Mouse (Mus musculus) hindbrain, embryonic 16.5 days (tissue): Measurements from ENCODE around the gene Uox. TPM values are rescaled to one million over a fixed set of nuclear protein-coding genes. Genes with fewer than 3 reads are reported as not detected.

Experiments used
- ATAC-seq: fragments of 200-750 bp; cut with Nextera tagmentation; 2 replicates; pipeline ENCODE4 v1.8.0; 2017; ENCODE audit warnings: moderate TSS enrichment, moderate library complexity
- H3K27ac ChIP-seq: fragments of 300-500 bp; sonication (generic); 2 replicates; pipeline ENCODE4 v1.5.1; 2014; ENCODE audit warnings: low read depth, mild to moderate bottlenecking, control low read depth, low read length, moderate library complexity
- H3K27me3 ChIP-seq: fragments of 300-500 bp; sonication (generic); replicated peaks from 2 replicates; pipeline ENCODE4 v1.6.1; 2014; ENCODE audit warnings: low read length; ENCODE audit not compliant: control insufficient read depth, insufficient read depth
- H3K36me3 ChIP-seq: fragments of 300-500 bp; sonication (generic); 2 replicates; pipeline ENCODE4 v1.6.1; 2014; ENCODE audit warnings: mild to moderate bottlenecking, low read length, moderate library complexity, mixed read lengths; ENCODE audit not compliant: control insufficient read depth, insufficient read depth
- H3K4me1 ChIP-seq: fragments of 300-500 bp; sonication (generic); 2 replicates; pipeline ENCODE4 v1.6.1; 2014; ENCODE audit warnings: low read depth, low read length; ENCODE audit not compliant: control insufficient read depth, insufficient read depth
- H3K4me2 ChIP-seq: fragments of 300-500 bp; sonication (generic); 2 replicates; pipeline ENCODE4 v1.6.1; 2014; ENCODE audit warnings: mild to moderate bottlenecking, low read length, control low read depth, moderate library complexity
- H3K4me3 ChIP-seq: fragments of 300-500 bp; sonication (generic); 2 replicates; pipeline ENCODE4 v1.5.1; 2014; ENCODE audit warnings: mild to moderate bottlenecking, low read length, control low read depth, moderate library complexity
- H3K9ac ChIP-seq: fragments of 300-500 bp; sonication (generic); 2 replicates; pipeline ENCODE4 v1.6.1; 2014; ENCODE audit warnings: low read depth, mild to moderate bottlenecking, control low read depth, low read length, moderate library complexity
- H3K9me3 ChIP-seq: fragments of 300-500 bp; sonication (generic); 2 replicates; pipeline ENCODE4 v1.6.1; 2014; ENCODE audit warnings: mild to moderate bottlenecking, low read length, moderate library complexity; ENCODE audit not compliant: control insufficient read depth
- WGBS: fragments of 180-500 bp; shearing (Covaris S2); extraction: QIAGEN DNeasy Blood & Tissue Kit; methylation state at CpG from one replicate; pipeline ENCODE4 v1.1.7; 2014; 5-methylcytosine and 5-hydroxymethylcytosine counted together
- polyA plus RNA-seq: library from polyadenylated mRNA; unstranded; fragments of >200 nt; fragmentation: Nextera tagmentation; extraction: Ambion mirVana; gene quantifications from 2 replicates; pipeline ENCODE4 v1.2.1, GENCODE M21; 2015

The Uox gene
- polyA plus RNA-seq, 1 experiment from 2014 or later, result not detected

GRCm38 (mm10) chr3:146625766-146626165 is 55.5 kb downstream of the Uox start:
- Histone ChIP-seq H3K4me3 (no peak overlapping the region), H3K36me3 (no peaks in the 10 kb centered on the region)
- 91% methylated on average over 4 of the region's 4 CpGs for WGBS

GRCm38 (mm10) chr3:146628227-146628982 is 58.2 kb downstream of the Uox start:
- no peak overlapping the region for H3K4me3 ChIP-seq
- no peaks in the 10 kb centered on the region for H3K4me1 ChIP-seq
- no peaks in the 10 kb centered on the region for H3K36me3 ChIP-seq
- H3K27me3 ChIP-seq, result no peaks in the 10 kb centered on the region
- H3K9me3 ChIP-seq, result no peaks in the 10 kb centered on the region
- H3K27ac ChIP-seq, result no peak overlapping the region
- no peak overlapping the region for H3K4me2 ChIP-seq
- no peak overlapping the region for H3K9ac ChIP-seq
- WGBS, result 64% methylated on average over 8 of the region's 8 CpGs
- no peak for ATAC-seq

More at GRCm38 (mm10) chr3:146625766-146626165, 55.5 kb downstream of the Uox start:
- H3K27me3 ChIP-seq, result no peaks in the 10 kb centered on the region
- no peak for ATAC-seq
- no peak overlapping the region for H3K4me2 ChIP-seq
- H3K27ac ChIP-seq, result no peak overlapping the region
- no peaks in the 10 kb centered on the region for H3K9me3 ChIP-seq
- H3K9ac ChIP-seq, result no peak overlapping the region
- no peaks in the 10 kb centered on the region for H3K4me1 ChIP-seq

GRCm38 (mm10) chr3:146632506-146632905 is 62.3 kb downstream of the Uox start:
- no peak for ATAC-seq
- Histone ChIP-seq H3K4me1 (no peaks in the 10 kb centered on the region), H3K9me3 (no peaks in the 10 kb centered on the region; the same call in 1 of the 2 replicates), H3K9ac (no peak overlapping the region), H3K27ac (no peak overlapping the region), H3K4me3 (no peak overlapping the region), H3K27me3 (no peaks in the 10 kb centered on the region), H3K36me3 (no peaks in the 10 kb centered on the region), H3K4me2 (no peak overlapping the region)
- WGBS, result 93% methylated on average over 5 of the region's 5 CpGs

GRCm38 (mm10) chr3:146641818-146642427 is 71.7 kb downstream of the Uox start:
- H3K9me3 ChIP-seq, result no peaks in the 10 kb centered on the region; the same call in 1 of the 2 replicates
- H3K4me2 ChIP-seq, result no peak overlapping the region
- no peaks in the 10 kb centered on the region for H3K4me1 ChIP-seq
- no peak overlapping the region for H3K4me3 ChIP-seq
- H3K36me3 ChIP-seq, result no peaks in the 10 kb centered on the region
- H3K27me3 ChIP-seq, result no peaks in the 10 kb centered on the region
- H3K9ac ChIP-seq, result no peak overlapping the region
- 38% methylated on average over 4 of the region's 4 CpGs for WGBS
- peak overlapping the region; percentile 20; the same call in 1 of the 2 replicates for H3K27ac ChIP-seq
- ATAC-seq, result no peak

- no peak for ATAC-seq
- WGBS, result 75% methylated on average over 10 of the region's 10 CpGs
- Histone ChIP-seq H3K9me3 (no peaks in the 10 kb centered on the region), H3K4me2 (no peak overlapping the region), H3K36me3 (no peaks in the 10 kb centered on the region), H3K9ac (no peak overlapping the region), H3K27me3 (no peaks in the 10 kb centered on the region), H3K27ac (no peak overlapping the region), H3K4me1 (no peaks in the 10 kb centered on the region), H3K4me3 (no peak overlapping the region)
Measured at GRCm38 (mm10) chr3:146649311-146649894, 79.2 kb downstream of the Uox start.

GRCm38 (mm10) chr3:146650716-146651115 is 80.5 kb downstream of the Uox start:
- no peak for ATAC-seq
- no peaks in the 10 kb centered on the region for H3K36me3 ChIP-seq
- H3K27me3 ChIP-seq, result no peaks in the 10 kb centered on the region
- no peak overlapping the region for H3K9ac ChIP-seq
- H3K4me2 ChIP-seq, result no peak overlapping the region
- no peak overlapping the region for H3K4me3 ChIP-seq
- H3K9me3 ChIP-seq, result no peaks in the 10 kb centered on the region
- WGBS, result 94% methylated on average over 10 of the region's 10 CpGs
- H3K27ac ChIP-seq, result no peak overlapping the region
- no peaks in the 10 kb centered on the region for H3K4me1 ChIP-seq

- 89% methylated on average over 3 of the region's 3 CpGs for WGBS
- no peaks in the 10 kb centered on the region for H3K36me3 ChIP-seq
- no peak within 1 kb of the TSS for H3K27ac ChIP-seq
- H3K4me2 ChIP-seq, result no peak within 1 kb of the TSS
- no peak for ATAC-seq
- no peaks in the 10 kb centered on the region for H3K27me3 ChIP-seq
- no peaks in the 10 kb centered on the region for H3K4me1 ChIP-seq
- H3K4me3 ChIP-seq, result no peak within 1 kb of the TSS
- no peak within 1 kb of the TSS for H3K9ac ChIP-seq
- H3K9me3 ChIP-seq, result no peaks in the 10 kb centered on the region
Measured at GRCm38 (mm10) chr3:146651217-146651616, 81.0 kb downstream of the Uox start, which contains the start of gene 4930503B20Rik. Gene 4930503B20Rik (minus strand): TSS chr3:146651317.

- no peaks in the 10 kb centered on the region for H3K4me1 ChIP-seq
- ATAC-seq, result no peak
- H3K27me3 ChIP-seq, result no peaks in the 10 kb centered on the region
- no peak overlapping the region for H3K27ac ChIP-seq
- no peaks in the 10 kb centered on the region for H3K9me3 ChIP-seq
- H3K36me3 ChIP-seq, result no peaks in the 10 kb centered on the region
- WGBS, result 86% methylated on average over 5 of the region's 5 CpGs
- H3K4me2 ChIP-seq, result no peak overlapping the region
- no peak overlapping the region for H3K9ac ChIP-seq
- no peak overlapping the region for H3K4me3 ChIP-seq
Measured at GRCm38 (mm10) chr3:146652431-146652830, 82.2 kb downstream of the Uox start.

- no peaks in the 10 kb centered on the region for H3K27me3 ChIP-seq
- H3K36me3 ChIP-seq, result no peaks in the 10 kb centered on the region
- no peak for ATAC-seq
- H3K4me3 ChIP-seq, result no peak overlapping the region
- H3K9me3 ChIP-seq, result no peaks in the 10 kb centered on the region
- H3K4me1 ChIP-seq, result no peaks in the 10 kb centered on the region
- H3K4me2 ChIP-seq, result no peak overlapping the region
- no peak overlapping the region for H3K9ac ChIP-seq
- 64% methylated on average over 6 of the region's 6 CpGs for WGBS
- H3K27ac ChIP-seq, result no peak overlapping the region
Measured at GRCm38 (mm10) chr3:146653692-146654091, 83.5 kb downstream of the Uox start.
